Mouse (Mus musculus) embryonic facial prominence, embryonic 10.5 days (tissue): ENCODE results near the gene Grm1. TPM values are rescaled to one million over a fixed set of nuclear protein-coding genes. Genes with fewer than 3 reads are reported as not detected.

Source experiments
- DNase-seq: peaks from one replicate; pipeline ENCODE4 v3.0.0-alpha.2; 2017; ENCODE audit warnings: low spot score
- H3K27ac ChIP-seq: fragments of 300-500 bp; sonication (generic); replicated peaks from 2 replicates; pipeline ENCODE4 v1.5.1; 2016; ENCODE audit warnings: mild to moderate bottlenecking
- H3K27me3 ChIP-seq: fragments of 300-500 bp; sonication (generic); replicated peaks from 2 replicates; pipeline ENCODE4 v1.6.1; 2016; ENCODE audit warnings: low read depth, mild to moderate bottlenecking; ENCODE audit not compliant: poor library complexity, severe bottlenecking
- H3K36me3 ChIP-seq: fragments of 300-500 bp; sonication (generic); replicated peaks from 2 replicates; pipeline ENCODE4 v1.6.1; 2016; ENCODE audit warnings: mild to moderate bottlenecking, moderate library complexity
- H3K4me1 ChIP-seq: fragments of 300-500 bp; sonication (generic); 2 replicates; pipeline ENCODE4 v1.6.1; 2016
- H3K4me3 ChIP-seq: fragments of 300-500 bp; sonication (generic); 2 replicates; pipeline ENCODE4 v1.5.1; 2016; ENCODE audit warnings: mild to moderate bottlenecking, moderate library complexity
- H3K9me3 ChIP-seq: fragments of 300-500 bp; sonication (generic); 2 replicates; pipeline ENCODE4 v1.6.1; 2016; ENCODE audit warnings: mild to moderate bottlenecking
- WGBS: fragments of 180-500 bp; shearing (Covaris S2); methylation state at CpG from one replicate; pipeline ENCODE4 v1.1.7; 2016; 5-methylcytosine and 5-hydroxymethylcytosine counted together
- polyA plus RNA-seq: library from polyadenylated mRNA; unstranded; fragments of >200 nt; fragmentation: Nextera tagmentation; extraction: Ambion mirVana; gene quantifications from 2 replicates; pipeline ENCODE4 v1.2.1, GENCODE M21; 2016

Gene Grm1
- polyA plus RNA-seq, 1 experiment from 2014 or later: not detected

DNA sequence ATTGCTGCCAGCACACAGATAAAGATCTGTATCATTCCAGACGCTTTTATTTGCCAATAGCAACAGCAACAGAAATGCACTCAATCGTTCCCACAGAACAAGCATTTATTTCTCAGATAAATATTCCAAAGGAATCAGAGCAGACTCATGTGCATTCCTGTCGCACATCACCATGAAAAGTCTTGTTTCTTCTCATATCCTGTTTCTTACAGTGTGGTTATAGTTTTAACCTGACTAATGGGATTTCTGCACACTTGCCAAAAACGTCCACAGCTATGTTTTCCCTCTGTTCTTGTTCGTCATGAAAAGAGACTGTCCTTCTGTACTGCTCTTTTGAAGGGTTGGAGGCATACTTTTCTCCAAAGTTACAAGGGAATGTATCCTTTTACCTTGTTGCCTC is 217.4 kb downstream of the Grm1 start:
- Histone ChIP-seq H3K27ac (no peak overlapping the region), H3K36me3 (no peaks in the 10 kb centered on the region), H3K4me1 (no peaks in the 10 kb centered on the region), H3K9me3 (no peaks in the 10 kb centered on the region), H3K27me3 (no peaks in the 10 kb centered on the region), H3K4me3 (no peak overlapping the region)
- no peak for DNase-seq
- 78% methylated on average over 5 of the region's 5 CpGs for WGBS

- no peaks in the 10 kb centered on the region for H3K27me3 ChIP-seq
- H3K36me3 ChIP-seq: no peaks in the 10 kb centered on the region
- WGBS: 72% methylated on average over 7 of the region's 7 CpGs
- H3K4me1 ChIP-seq: no peaks in the 10 kb centered on the region
- no peak for DNase-seq
- no peak overlapping the region for H3K4me3 ChIP-seq
- no peak overlapping the region for H3K27ac ChIP-seq
- no peaks in the 10 kb centered on the region for H3K9me3 ChIP-seq
These were observed 234.5 kb downstream of the Grm1 start for GRCm38 (mm10) chr10:10847376-10848286.

DNA sequence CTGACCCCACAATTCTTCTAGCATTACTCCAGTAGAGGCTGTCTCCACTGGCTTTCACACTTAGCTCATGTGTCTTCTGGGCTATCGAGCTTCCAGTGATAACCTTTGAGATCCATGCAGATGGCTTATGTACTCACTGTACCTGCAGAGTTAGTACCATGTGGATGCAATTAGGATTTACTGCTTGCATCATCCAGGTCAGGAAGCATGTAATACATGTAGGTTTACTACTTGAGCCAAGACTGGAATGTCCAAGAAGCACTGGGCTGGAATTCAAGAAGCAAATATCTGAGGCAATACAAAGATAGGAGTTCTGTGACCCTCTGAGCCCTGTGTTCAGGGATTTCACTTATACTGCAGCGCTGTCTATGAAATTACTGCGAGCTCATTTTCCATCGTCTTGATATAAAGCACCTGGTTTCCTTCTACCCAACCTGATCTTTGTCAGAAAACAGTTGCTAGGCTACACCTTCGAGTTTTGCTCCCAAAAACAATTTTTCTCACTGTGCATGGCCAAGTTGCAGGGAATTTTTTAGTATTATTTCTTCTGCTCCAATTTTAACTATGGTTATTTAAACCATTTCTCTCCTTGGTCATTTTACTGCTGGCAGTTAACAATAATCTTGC is 237.0 kb downstream of the Grm1 start:
- H3K36me3 ChIP-seq: no peaks in the 10 kb centered on the region
- H3K27ac ChIP-seq: no peak overlapping the region
- H3K4me3 ChIP-seq: no peak overlapping the region
- H3K4me1 ChIP-seq: no peaks in the 10 kb centered on the region
- DNase-seq: no peak
- no peaks in the 10 kb centered on the region for H3K27me3 ChIP-seq
- H3K9me3 ChIP-seq: no peaks in the 10 kb centered on the region
- WGBS: 86% methylated on average over 5 of the region's 5 CpGs

GRCm38 (mm10) chr10:10835406-10835805 is 246.8 kb downstream of the Grm1 start:
- H3K9me3 ChIP-seq: no peaks in the 10 kb centered on the region
- no peaks in the 10 kb centered on the region for H3K27me3 ChIP-seq
- H3K36me3 ChIP-seq: no peaks in the 10 kb centered on the region
- no peaks in the 10 kb centered on the region for H3K4me1 ChIP-seq
- no peak for DNase-seq
- H3K27ac ChIP-seq: no peak overlapping the region
- H3K4me3 ChIP-seq: no peak overlapping the region

GRCm38 (mm10) chr10:10834828-10835227 is 247.3 kb downstream of the Grm1 start:
- no peaks in the 10 kb centered on the region for H3K36me3 ChIP-seq
- no peak overlapping the region for H3K4me3 ChIP-seq
- H3K27me3 ChIP-seq: no peaks in the 10 kb centered on the region
- H3K4me1 ChIP-seq: no peaks in the 10 kb centered on the region
- no peaks in the 10 kb centered on the region for H3K9me3 ChIP-seq
- WGBS: 84% methylated on average over 3 of the region's 3 CpGs
- DNase-seq: no peak
- H3K27ac ChIP-seq: no peak overlapping the region

GRCm38 (mm10) chr10:10831141-10831540 is 251.0 kb downstream of the Grm1 start:
- no peaks in the 10 kb centered on the region for H3K9me3 ChIP-seq
- 85% methylated on average over 1 of the region's 1 CpGs for WGBS
- H3K36me3 ChIP-seq: no peaks in the 10 kb centered on the region
- no peak for DNase-seq
- no peak overlapping the region for H3K27ac ChIP-seq
- H3K4me3 ChIP-seq: no peak overlapping the region
- no peaks in the 10 kb centered on the region for H3K27me3 ChIP-seq
- no peaks in the 10 kb centered on the region for H3K4me1 ChIP-seq

DNA sequence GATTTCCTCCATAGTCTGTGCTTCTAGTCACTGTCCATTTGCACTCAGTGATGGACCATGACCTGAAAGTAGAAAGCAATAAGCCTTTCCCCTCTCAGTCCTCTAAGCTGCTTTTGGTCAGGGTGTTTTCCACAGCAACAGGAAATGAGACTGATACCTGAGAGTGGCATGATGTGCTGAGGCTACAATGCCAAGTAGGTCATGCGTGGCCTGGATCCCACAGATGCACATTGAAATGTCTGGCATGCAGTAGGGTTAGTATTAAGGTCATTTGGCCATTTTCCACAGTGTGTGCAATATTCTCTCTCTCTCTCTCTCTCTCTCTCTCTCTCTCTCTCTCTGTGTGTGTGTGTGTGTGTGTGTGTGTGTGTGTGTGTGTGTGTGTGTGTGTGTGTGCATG is 254.8 kb downstream of the Grm1 start:
- 90% methylated on average over 1 of the region's 1 CpGs for WGBS
- Histone ChIP-seq H3K9me3 (no peaks in the 10 kb centered on the region), H3K4me3 (no peak overlapping the region), H3K36me3 (no peaks in the 10 kb centered on the region), H3K27ac (no peak overlapping the region), H3K27me3 (no peaks in the 10 kb centered on the region), H3K4me1 (no peaks in the 10 kb centered on the region)
- DNase-seq: no peak

DNA sequence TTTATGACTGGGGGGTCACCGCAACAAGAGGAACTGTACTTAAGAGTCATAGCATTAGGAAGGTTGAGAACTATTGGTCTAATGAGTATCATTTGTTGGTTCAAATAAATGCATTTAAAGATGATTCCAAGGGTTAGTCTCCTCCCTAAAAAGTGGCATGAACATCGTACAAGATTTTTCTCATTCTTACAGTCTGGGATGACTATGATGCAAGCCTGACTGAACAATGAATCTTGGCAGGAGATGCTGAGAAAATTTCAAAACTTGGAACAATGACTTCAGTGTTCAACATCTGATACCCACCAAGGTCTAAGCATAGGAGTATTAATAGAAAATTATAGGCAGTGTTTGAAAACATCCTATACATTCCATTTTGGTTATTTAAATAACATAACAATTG is 264.1 kb downstream of the Grm1 start:
- WGBS: 92% methylated on average over 2 of the region's 2 CpGs
- Histone ChIP-seq H3K9me3 (no peaks in the 10 kb centered on the region), H3K36me3 (no peaks in the 10 kb centered on the region), H3K27ac (no peak overlapping the region), H3K4me1 (no peaks in the 10 kb centered on the region), H3K27me3 (no peaks in the 10 kb centered on the region), H3K4me3 (no peak overlapping the region)
- DNase-seq: no peak

GRCm38 (mm10) chr10:10814631-10815216 is 267.4 kb downstream of the Grm1 start:
- DNase-seq: no peak
- no peak overlapping the region for H3K4me3 ChIP-seq
- WGBS: 64% methylated on average over 2 of the region's 2 CpGs

DNA sequence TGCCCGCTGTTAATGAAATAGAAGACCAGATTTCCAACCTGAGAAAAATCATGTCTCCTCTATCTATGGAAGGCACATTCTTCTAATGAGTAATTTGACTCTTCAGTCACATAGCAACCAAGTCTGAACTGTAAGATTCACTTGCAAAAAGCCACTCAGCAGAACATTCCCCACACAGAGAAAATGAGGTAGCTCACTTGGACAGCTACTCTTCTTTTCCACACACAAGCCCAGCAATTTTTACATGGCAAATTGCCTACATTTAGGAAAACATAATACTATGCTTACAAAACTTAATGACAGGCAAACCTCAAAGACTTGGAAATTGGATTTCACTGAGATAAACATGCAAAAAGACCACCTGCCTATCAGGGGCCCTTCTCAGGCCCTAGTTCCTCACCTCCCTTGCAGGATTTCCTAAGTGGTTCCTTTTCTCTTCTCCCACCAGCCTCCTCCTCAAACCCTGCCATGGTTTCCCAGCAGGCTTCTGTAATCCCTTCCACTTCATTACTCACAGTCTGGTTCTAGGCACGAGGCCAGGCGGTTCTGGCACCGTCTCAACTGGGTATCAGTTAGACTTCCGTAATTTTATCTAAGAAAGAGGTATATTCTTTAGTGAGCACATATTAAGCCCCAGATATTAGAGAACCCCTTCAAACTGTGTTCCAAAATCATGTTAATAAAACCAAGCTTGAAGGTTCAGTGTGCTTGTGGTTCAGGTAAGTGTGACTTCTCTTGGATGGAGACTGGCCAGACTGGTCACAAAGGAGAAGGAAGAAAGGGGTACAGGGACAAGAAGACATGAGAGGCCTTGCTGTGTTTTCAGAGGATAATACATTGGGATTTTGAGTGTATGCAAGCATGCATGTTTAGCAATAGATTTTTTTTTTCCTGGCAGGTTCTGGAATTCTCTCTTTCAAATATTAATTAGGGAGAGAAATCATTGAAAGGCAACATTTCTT is 269.1 kb downstream of the Grm1 start:
- H3K9me3 ChIP-seq: no peaks in the 10 kb centered on the region
- H3K27me3 ChIP-seq: no peaks in the 10 kb centered on the region
- DNase-seq: no peak
- 64% methylated on average over 5 of the region's 5 CpGs for WGBS
- H3K4me1 ChIP-seq: no peaks in the 10 kb centered on the region
- no peak overlapping the region for H3K4me3 ChIP-seq
- no peaks in the 10 kb centered on the region for H3K36me3 ChIP-seq
- no peak overlapping the region for H3K27ac ChIP-seq

More at GRCm38 (mm10) chr10:10814631-10815216, 267.4 kb downstream of the Grm1 start:
- Histone ChIP-seq H3K27ac (no peak overlapping the region), H3K27me3 (no peaks in the 10 kb centered on the region), H3K4me1 (no peaks in the 10 kb centered on the region), H3K36me3 (no peaks in the 10 kb centered on the region), H3K9me3 (no peaks in the 10 kb centered on the region)

GRCm38 (mm10) chr10:10809777-10810176 is 272.4 kb downstream of the Grm1 start:
- no peaks in the 10 kb centered on the region for H3K27me3 ChIP-seq
- no peak overlapping the region for H3K4me3 ChIP-seq
- no peak for DNase-seq
- H3K27ac ChIP-seq: no peak overlapping the region
- H3K9me3 ChIP-seq: no peaks in the 10 kb centered on the region
- no peaks in the 10 kb centered on the region for H3K36me3 ChIP-seq
- WGBS: 88% methylated on average over 3 of the region's 3 CpGs
- no peaks in the 10 kb centered on the region for H3K4me1 ChIP-seq

- Histone ChIP-seq H3K4me3 (no peak overlapping the region), H3K9me3 (no peaks in the 10 kb centered on the region), H3K4me1 (no peaks in the 10 kb centered on the region), H3K36me3 (no peaks in the 10 kb centered on the region), H3K27ac (no peak overlapping the region), H3K27me3 (no peaks in the 10 kb centered on the region)
- whole genome bisulfite sequencing: 91% methylated on average over 1 of the region's 1 CpGs
- DNase-seq: no peak
These were observed 286.8 kb downstream of the Grm1 start for GRCm38 (mm10) chr10:10795321-10795720.
